Mouse (Mus musculus) myocyte (in vitro differentiated cells): ENCODE data around the gene Spns1. TPM values are rescaled to one million over a fixed set of nuclear protein-coding genes. Genes with fewer than 3 reads are reported as not detected.
A peak's percentile ranks its signal among the peaks of the same experiment; 100 is the strongest.

ENCODE experiments used
- H3K27me3 ChIP-seq: one replicate; pipeline ENCODE4 v1.6.1; 2011; ENCODE audit not compliant: control insufficient read depth, insufficient read depth, insufficient read length
- H3K36me3 ChIP-seq: one replicate; pipeline ENCODE4 v1.6.1; 2011; ENCODE audit not compliant: control insufficient read depth, insufficient read depth
- H3K4me2 ChIP-seq: one replicate; pipeline ENCODE4 v1.6.1; 2011; ENCODE audit warnings: low read depth, control low read depth
- H3K4me3 ChIP-seq: one replicate; pipeline ENCODE4 v1.5.1; 2011; ENCODE audit warnings: mild to moderate bottlenecking, control low read depth, moderate library complexity
- H3K79me2 ChIP-seq: one replicate; pipeline ENCODE4 v1.6.1; 2011; ENCODE audit not compliant: control insufficient read depth, insufficient read depth
- H3ac ChIP-seq: one replicate; pipeline ENCODE4 v1.6.1; 2011; ENCODE audit not compliant: control insufficient read depth, insufficient read length
- CEBPB ChIP-seq: IDR thresholded peaks from 2 replicates; pipeline ENCODE4 v1.6.1; 2011; ENCODE audit warnings: mild to moderate bottlenecking, moderate library complexity; ENCODE audit not compliant: poor library complexity, insufficient read depth, severe bottlenecking
- E2F4 ChIP-seq: IDR thresholded peaks from one replicate; pipeline ENCODE4 v1.6.1; 2011; ENCODE audit warnings: mild to moderate bottlenecking, control low read depth, moderate library complexity; ENCODE audit not compliant: insufficient read depth
- MAX ChIP-seq: IDR thresholded peaks from one replicate; pipeline ENCODE4 v1.6.1; 2011; ENCODE audit warnings: low read depth, mild to moderate bottlenecking, control low read depth
- MYOD1 ChIP-seq, 3 experiments: IDR thresholded peaks; one replicate each; pipeline ENCODE4 v1.6.1; 2011; ENCODE audit warnings: control low read depth in 2 of 3, low read depth in 2 of 3, mild to moderate bottlenecking in 2 of 3, moderate library complexity in 1 of 3; ENCODE audit not compliant: insufficient read length in 2 of 3, control insufficient read depth in 1 of 3
- MYOG ChIP-seq, 3 experiments: IDR thresholded peaks; one replicate each; pipeline ENCODE4 v1.6.1; 2011; ENCODE audit warnings: control low read depth in 2 of 3, low read depth in 2 of 3, mild to moderate bottlenecking in 2 of 3; ENCODE audit not compliant: insufficient read length in 2 of 3, control insufficient read depth in 1 of 3, insufficient read depth in 1 of 3
- POLR2A ChIP-seq: IDR thresholded peaks from one replicate; pipeline ENCODE4 v1.6.1; 2011; ENCODE audit warnings: low read depth, mild to moderate bottlenecking, control low read depth, moderate library complexity; ENCODE audit not compliant: insufficient read length
- POLR2AphosphoS2 ChIP-seq: IDR thresholded peaks from one replicate; pipeline ENCODE4 v1.6.1; 2011; ENCODE audit warnings: low read depth, control low read depth; ENCODE audit not compliant: insufficient read length
- REST ChIP-seq: IDR thresholded peaks from one replicate; pipeline ENCODE4 v1.6.1; 2011; ENCODE audit warnings: mild to moderate bottlenecking, control low read depth, moderate library complexity; ENCODE audit not compliant: insufficient read depth, insufficient read length
- SRF ChIP-seq: IDR thresholded peaks from one replicate; pipeline ENCODE4 v1.6.1; 2011; ENCODE audit warnings: low read depth; ENCODE audit not compliant: control insufficient read depth, insufficient read length
- TCF12 ChIP-seq: IDR thresholded peaks from one replicate; pipeline ENCODE4 v1.6.1; 2011; ENCODE audit warnings: mild to moderate bottlenecking, control low read depth; ENCODE audit not compliant: poor library complexity, insufficient read depth, severe bottlenecking
- TCF3 ChIP-seq: IDR thresholded peaks from one replicate; pipeline ENCODE4 v1.6.1; 2011; ENCODE audit warnings: low read depth, control low read depth; ENCODE audit not compliant: insufficient read length
- USF1 ChIP-seq: IDR thresholded peaks from one replicate; pipeline ENCODE4 v1.6.1; 2011; ENCODE audit warnings: low read depth, mild to moderate bottlenecking, control low read depth, moderate library complexity
- polyA plus RNA-seq: library from polyadenylated mRNA; unstranded; fragments of >200 nt; fragmentation: generic; extraction: Trizol; gene quantifications from one replicate; pipeline ENCODE4 v1.2.1, GENCODE M21; 2012; ENCODE audit warnings: missing spikeins

The Spns1 gene
- polyA plus RNA-seq, 1 experiment = 76.5 TPM

DNA sequence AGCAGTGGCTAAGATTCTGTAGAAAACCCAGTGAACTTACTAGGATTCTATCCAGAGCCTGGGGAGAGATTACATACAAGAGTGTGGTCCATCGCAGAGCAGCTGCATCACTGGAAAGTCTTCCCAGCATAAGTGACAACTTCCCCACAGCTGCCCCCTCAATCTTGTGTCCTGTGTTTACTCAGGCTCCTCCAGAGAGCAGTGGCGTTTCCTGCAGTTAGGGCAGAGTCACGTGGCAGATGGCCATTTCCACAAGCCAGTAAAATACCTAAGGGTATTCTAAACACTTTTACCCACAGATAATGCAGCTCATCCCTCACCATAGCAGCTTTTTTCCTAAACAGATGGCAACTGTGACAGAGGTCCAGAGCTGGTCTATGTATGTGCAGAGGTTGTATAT lies 52.5 kb downstream of the Spns1 start:
- no peak overlapping the region for H3K4me2 ChIP-seq
- TF ChIP-seq POLR2AphosphoS2 = no peak
- peak; percentile 7 for TF ChIP-seq USF1
- TF ChIP-seq TCF3 = no peak
- TF ChIP-seq MYOG (IDR thresholded peaks at IDR 0.05; ENCODE audit: control insufficient read depth in 1 of 3, insufficient read depth in 1 of 3, insufficient read length in 2 of 3, low read depth in 2 of 3) = no peak
- no peak for TF ChIP-seq REST
- no peaks in the 10 kb centered on the region for H3K36me3 ChIP-seq
- H3K79me2 ChIP-seq = no peaks in the 10 kb centered on the region
- no peak overlapping the region for H3K4me3 ChIP-seq
- peaks cover 15% of the 10 kb centered on the region for H3K27me3 ChIP-seq
- no peak overlapping the region for H3ac ChIP-seq

GRCm38 (mm10) chr7:126323729-126324128 lies 53.5 kb downstream of the Spns1 start:
- H3K27me3 ChIP-seq = peaks cover 19% of the 10 kb centered on the region
- TF ChIP-seq POLR2AphosphoS2 (no peak), MAX (no peak), TCF12 (no peak), CEBPB (no peak), REST (no peak), TCF3 (no peak), MYOD1 (IDR thresholded peaks at IDR 0.05; ENCODE audit: control insufficient read depth in 1 of 3, insufficient read length in 2 of 3, low read depth in 2 of 3) (no peak), POLR2A (no peak), USF1 (no peak), E2F4 (no peak), MYOG (IDR thresholded peaks at IDR 0.05; ENCODE audit: control insufficient read depth in 1 of 3, insufficient read depth in 1 of 3, insufficient read length in 2 of 3, low read depth in 2 of 3) (no peak), SRF (no peak)
- no peak overlapping the region for H3K4me3 ChIP-seq
- H3K36me3 ChIP-seq = no peaks in the 10 kb centered on the region
- no peak overlapping the region for H3ac ChIP-seq
- H3K4me2 ChIP-seq = no peak overlapping the region
- H3K79me2 ChIP-seq = no peaks in the 10 kb centered on the region

Other genes starting within 250 kb of the Spns1 start
- 36.4 TPM for gene Xpo6, start 176.9 kb downstream of the Spns1 start, polyA plus RNA-seq
- gene Sbk1, start 104.8 kb downstream of the Spns1 start, polyA plus RNA-seq = 16.1 TPM
- gene Lat, start 7.9 kb downstream of the Spns1 start, polyA plus RNA-seq = 0.17 TPM
- gene Nfatc2ip, start 19.3 kb upstream of the Spns1 start, polyA plus RNA-seq = 3.5 TPM
- 0.01 TPM for gene Cd19, start 37.4 kb upstream of the Spns1 start, polyA plus RNA-seq
- 36.7 TPM for gene Rabep2, start 51.3 kb upstream of the Spns1 start, polyA plus RNA-seq
- 1,699 TPM for gene Atp2a1, start 85.7 kb upstream of the Spns1 start, polyA plus RNA-seq
- gene Sh2b1, start 98.0 kb upstream of the Spns1 start, polyA plus RNA-seq = 58.8 TPM
- gene Tufm, start 109.9 kb upstream of the Spns1 start, polyA plus RNA-seq = 167 TPM
- gene Atxn2l, start 126.0 kb upstream of the Spns1 start, polyA plus RNA-seq = 104 TPM
- 344 TPM for gene Eif3c, start 189.0 kb upstream of the Spns1 start, polyA plus RNA-seq
- gene Apobr, start 207.5 kb upstream of the Spns1 start, polyA plus RNA-seq = 4.7 TPM
- 3.6 TPM for gene Cln3, start 208.4 kb upstream of the Spns1 start, polyA plus RNA-seq
- not detected for gene Il27, start 217.5 kb upstream of the Spns1 start, polyA plus RNA-seq